Mouse (Mus musculus): Measurements from ENCODE around the gene Tmem82.

Gene Tmem82

GRCm38 (mm10) chr4:141618565-141619243, at the start of gene Tmem82:
TSS of gene Tmem82 (minus strand) at chr4:141618633.
- in situ Hi-C loops (cut with MseI, MboI) = no loop called here

GRCm38 (mm10) chr4:141664799-141665198, 46.4 kb upstream of the Tmem82 start, which contains the start of gene Plekhm2:
TSS of gene Plekhm2 (minus strand) at chr4:141664899.
- in situ Hi-C loops (cut with MseI, MboI) = no loop called here

- in situ Hi-C loops (cut with MseI, MboI) = no loop called here
Measured at GRCm38 (mm10) chr4:141664011-141664745, 45.7 kb upstream of the Tmem82 start.

DNA sequence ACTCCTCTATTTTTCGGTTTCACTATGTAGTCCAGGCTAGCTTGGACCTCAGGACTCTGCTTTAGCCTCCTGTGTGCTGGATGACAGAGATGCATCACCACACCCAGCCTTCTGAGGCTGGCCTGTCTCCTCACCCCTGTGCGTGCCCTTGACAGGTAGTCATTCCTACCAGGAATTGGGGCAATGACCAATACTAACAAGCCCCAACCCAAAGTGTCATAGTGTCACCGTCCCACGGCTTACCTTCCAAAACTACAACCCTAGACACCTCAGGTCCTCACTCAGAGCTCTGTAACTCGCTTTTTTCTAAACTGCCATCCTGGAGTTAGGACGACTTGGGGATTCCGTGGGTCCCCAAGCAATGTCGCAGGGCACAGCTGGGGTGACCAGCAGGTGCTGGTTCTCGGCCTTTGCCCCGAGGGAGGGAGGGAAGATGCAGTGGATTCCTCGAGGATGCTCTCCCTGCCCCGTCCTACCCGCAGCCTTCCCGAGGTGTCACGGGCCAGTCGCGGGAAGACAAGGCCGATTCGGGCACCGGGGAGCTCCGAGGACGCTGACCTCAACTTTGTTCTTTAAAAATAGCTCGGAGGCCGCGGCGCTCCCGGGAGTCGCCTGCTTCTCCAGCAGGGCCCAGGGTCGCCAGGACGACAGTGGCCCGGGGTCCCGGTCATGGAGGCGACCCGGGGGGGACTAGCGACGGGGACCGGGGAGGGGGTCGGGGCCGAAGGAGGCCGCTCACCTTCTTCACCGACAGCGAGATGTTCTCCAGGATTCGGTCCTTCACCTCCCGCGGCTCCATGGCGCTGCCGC, 44.9 kb upstream of the Tmem82 start:
- in situ Hi-C loops (cut with MseI, MboI) = no loop called here

- in situ Hi-C loops (cut with MseI, MboI) = no loop called here
Measured at GRCm38 (mm10) chr4:141660884-141661283, 42.5 kb upstream of the Tmem82 start.

DNA sequence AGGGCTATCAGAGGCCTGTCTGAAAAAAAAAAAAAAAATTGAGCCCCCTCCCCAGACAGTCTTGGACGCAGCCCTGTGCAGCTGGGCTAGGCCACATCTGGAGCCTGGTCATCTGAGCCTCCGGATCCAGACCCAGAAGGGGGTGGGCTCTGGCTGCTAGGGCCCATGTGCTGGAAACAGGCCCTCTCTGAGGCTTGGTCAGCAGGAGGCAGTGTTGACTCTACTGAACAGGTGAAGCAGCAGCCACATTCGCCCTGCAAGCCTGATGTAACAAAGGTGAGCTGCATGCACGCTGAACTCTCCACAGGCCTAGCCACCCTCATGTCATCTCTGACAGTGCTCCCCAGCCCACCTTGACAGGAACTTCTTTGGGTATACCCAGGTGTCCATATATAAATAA, 41.3 kb upstream of the Tmem82 start:
- in situ Hi-C loops (cut with MseI, MboI) = no loop called here

DNA sequence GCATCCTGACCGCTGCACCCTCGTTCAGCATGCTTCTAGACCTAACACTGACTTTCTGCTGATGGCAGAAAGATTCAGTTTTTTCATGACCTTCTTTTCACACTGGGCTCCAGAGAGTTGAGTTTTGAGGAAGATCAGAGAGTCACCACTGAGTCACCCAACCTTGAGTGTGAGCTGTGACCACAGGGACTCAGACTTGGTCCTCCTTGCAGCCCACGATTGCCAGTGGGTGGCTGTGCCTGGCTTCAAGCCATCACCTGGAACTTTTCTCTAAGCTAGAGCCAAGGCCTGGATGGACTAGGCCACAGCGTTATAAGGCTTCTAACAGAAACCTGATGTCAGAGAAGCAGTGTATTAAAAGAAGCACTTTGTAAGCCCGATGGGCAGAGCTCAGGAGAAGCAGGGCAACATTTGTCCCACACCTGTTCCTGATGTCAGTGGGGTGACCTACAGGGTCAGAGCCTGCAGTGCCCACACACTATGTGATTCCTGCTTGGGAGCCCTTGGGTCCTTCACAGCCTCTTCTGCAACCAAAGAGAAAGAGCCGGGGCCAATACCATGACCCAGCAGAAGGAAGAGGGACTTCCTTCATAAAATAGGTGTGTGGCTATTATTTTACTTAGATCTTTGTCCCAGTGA, 40.5 kb upstream of the Tmem82 start:
- in situ Hi-C loops (cut with MseI, MboI) = no loop called here

GRCm38 (mm10) chr4:141656932-141657331, 38.5 kb upstream of the Tmem82 start:
- in situ Hi-C loops (cut with MseI, MboI) = no loop called here

- in situ Hi-C loops (cut with MseI, MboI) = no loop called here
Measured at GRCm38 (mm10) chr4:141655908-141656608, 37.6 kb upstream of the Tmem82 start.

- in situ Hi-C loops (cut with MseI, MboI) = no loop called here
Measured at GRCm38 (mm10) chr4:141654509-141654908, 36.1 kb upstream of the Tmem82 start.

DNA sequence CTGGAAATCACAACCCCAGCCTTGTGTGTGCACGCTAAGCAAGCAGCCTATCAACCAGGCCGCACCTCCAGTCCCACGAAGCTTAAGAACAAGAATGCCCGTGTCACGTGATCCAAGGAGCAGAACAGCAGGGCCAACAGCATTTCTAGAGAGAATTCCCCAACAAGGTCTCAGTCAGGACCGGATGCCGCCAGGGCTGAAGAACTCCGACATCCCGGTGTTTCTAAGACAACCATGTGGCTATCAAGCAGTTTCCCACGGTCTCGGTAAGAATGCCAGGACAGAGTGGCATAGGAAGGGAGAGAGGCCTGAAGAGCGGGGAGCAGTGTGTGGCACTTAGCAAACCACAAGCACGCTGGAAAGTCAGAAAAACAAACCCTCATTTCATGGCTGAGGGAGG, 35.4 kb upstream of the Tmem82 start:
- in situ Hi-C loops (cut with MseI, MboI) = no loop called here

- in situ Hi-C loops (cut with MseI, MboI) = no loop called here
Measured at GRCm38 (mm10) chr4:141653044-141653443, 34.6 kb upstream of the Tmem82 start.

DNA sequence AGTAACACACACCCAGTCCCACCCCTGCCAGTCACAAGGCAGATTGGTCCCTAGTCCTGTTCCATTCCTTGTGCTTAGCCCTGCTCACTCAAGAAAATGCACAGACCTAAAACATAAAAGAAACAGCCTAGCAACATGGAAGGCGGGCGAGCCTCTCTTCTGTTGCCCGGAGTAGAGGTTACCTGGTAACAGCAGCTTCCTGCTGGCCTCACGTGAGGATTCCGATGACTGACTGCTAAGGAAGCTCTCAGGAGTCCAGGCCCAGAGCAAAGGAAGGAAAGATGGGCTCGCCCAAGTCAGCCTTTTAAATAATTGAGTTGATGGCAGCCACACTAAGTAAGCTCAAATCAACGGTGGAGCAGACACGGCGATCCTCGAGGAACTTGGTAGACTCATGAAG, 33.5 kb upstream of the Tmem82 start:
- in situ Hi-C loops (cut with MseI, MboI) = no loop called here

GRCm38 (mm10) chr4:141651286-141651685, 32.9 kb upstream of the Tmem82 start:
- in situ Hi-C loops (cut with MseI, MboI) = no loop called here

DNA sequence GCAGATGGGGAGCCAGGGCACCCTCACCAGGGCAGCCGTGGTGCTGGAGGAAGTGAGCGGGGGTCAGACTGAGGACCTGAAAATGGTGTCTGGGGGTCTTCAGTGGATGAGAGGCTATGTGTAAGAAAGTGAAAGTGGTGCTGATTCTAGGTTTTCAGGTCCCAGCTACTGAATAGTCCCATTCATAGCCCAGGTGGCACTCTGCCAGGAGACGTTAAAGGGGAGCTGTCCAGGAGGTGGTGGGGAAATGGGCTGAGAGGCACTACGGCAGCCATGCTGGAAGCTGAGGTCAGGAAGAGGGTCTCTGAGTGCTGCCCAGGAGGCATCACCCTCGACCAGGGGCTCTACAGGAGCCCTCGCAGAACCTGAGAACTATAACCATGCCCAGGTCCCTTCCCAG, 30.8 kb upstream of the Tmem82 start:
- in situ Hi-C loops (cut with MseI, MboI) = no loop called here

GRCm38 (mm10) chr4:141648262-141648661, 29.8 kb upstream of the Tmem82 start:
- in situ Hi-C loops (cut with MseI, MboI) = no loop called here

DNA sequence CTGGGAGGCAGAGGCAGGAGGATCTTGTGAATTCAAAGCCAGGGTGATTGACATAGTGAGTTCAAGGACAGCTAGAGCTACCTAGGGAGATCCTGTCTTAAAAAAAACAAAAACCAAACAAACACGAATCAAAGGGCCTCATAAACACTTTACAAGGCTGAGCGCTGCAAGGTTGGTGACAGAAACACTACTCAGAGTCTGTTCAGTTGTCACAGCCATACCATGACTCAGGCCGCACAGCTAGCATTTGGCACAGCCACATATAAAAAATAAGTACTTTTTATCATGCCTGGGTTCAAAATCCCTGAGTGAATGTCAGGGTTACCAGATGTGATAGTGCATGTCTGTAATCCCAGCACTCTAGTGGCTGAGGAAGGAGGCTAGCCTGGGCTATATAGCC, 28.8 kb upstream of the Tmem82 start:
- in situ Hi-C loops (cut with MseI, MboI) = no loop called here

DNA sequence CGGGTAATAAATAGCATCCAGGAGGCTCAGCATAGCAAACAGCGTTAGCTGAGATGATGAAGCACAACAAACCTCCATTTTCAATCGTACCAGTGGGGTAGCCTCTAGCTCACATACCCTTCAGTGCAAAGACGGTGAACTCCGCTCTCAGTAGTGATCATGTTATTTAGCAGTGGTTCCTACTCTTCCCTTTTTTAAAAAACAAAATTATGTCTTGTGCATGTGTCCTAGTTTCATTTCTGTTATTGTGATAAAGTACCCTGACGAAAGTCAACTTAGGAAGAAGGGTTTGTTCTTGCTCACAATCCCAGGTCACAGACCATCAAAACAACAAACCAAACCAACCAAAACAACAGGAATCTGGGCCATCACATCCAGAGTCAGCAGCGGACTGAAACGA, 27.6 kb upstream of the Tmem82 start:
- in situ Hi-C loops (cut with MseI, MboI) = no loop called here

DNA sequence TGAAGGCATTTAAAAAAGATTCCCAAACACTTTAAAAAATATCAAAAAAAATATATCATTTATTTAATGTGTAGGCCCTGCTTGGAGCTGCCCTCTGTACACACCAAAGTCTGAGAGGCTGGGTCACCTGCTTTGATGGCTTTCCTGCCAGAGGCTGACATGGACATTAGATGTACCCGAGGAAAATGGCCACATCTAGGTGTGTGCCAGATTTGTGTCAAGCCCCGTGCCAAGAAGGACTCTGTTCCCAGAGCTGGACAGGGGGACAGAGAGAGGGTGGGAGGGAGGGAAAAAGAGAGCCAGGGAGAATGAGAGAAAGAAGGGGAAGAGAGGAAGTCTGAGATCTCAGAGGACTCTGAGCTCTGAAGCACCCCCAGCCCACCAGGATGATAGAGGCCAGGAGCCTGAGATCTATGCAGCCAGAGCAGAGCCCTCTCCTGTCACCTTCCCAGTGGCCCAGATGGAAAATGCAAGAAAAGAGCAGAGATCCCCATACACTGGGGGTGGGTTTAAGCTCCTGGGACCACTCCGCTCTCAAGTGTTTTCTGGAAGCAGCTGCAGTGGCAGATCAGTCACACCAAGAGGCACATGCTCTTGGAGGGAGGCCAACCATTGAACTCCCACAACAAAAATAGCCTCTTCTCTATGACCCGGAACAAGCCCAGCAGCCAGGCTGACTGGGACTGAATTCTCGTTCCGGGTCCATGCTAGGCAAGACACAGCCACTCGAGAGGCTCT, 24.9 kb upstream of the Tmem82 start:
- in situ Hi-C loops (cut with MseI, MboI) = no loop called here

GRCm38 (mm10) chr4:141641961-141642811, 23.8 kb upstream of the Tmem82 start:
- in situ Hi-C loops (cut with MseI, MboI) = no loop called here
